Mouse (Mus musculus): ENCODE measurements around the gene Il16.

DNA sequence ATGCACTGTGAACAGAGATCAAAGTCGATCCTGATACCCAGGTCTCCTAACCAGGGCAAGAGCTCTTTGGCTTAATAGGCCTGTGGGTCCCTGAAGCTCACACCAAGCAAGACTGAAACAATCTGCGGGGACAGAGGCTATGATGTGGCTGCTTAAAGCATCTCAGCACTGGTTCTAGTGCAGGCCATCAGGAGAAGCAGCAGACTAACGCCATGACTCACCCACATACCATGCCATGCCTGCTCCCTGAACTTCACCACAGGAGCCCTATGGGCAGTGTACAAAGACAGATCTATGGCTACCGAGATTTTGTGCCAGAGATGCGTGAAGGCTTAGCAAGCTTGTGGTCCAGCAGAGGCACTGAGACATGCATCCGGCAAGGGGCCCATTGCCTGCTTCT, 74.0 kb downstream of the Il16 start:
- TF ChIP-seq CTCF (IDR thresholded peaks at IDR 0.05; ENCODE audit: insufficient read depth, low read depth, low read length) (no peak), POLR2A (IDR thresholded peaks at IDR 0.05; ENCODE audit: insufficient read depth, low read depth, low read length) (no peak)
